In the genomic region with DNA sequence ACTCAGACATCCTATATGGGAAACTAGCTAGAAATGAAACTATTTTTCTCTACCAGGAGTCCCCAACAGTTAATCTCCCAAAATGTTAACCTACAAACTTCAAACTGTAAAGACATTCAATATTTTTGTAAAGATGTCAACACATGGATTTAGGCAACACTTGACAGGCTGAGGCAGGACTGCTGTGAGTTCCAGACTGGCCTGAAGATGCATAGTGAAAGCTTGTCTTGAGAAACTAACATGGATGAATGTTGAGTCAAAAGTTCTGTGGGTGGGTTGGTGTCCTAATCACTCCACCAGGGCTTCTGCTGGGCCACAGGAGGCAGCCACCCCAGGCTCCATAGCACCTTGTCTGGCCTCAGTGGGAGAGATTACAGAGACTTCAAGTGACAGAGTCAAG, we compare ENCODE assay signal across 9 mouse cellular contexts. TPM values are rescaled to one million over a fixed set of nuclear protein-coding genes. Genes with fewer than 3 reads are reported as not detected.
DNase-seq lines count a peak whose midpoint lies in the region; ATAC-seq and TF ChIP-seq lines count a peak whose summit lies in the region.
"Had no signal": no experiment of that assay in that cellular context is flagged by ENCODE, and none has a peak within 500 bp of the region (broad histone marks: within the 10 kb centered on the region; RNA-seq: fewer than 3 reads in every experiment).

No protein-coding gene starts in this region.

- peaks cover 14% of the 10 kb centered on the region for H3K36me3 ChIP-seq in forebrain, embryonic 10.5 days (replicated peaks)
- H3K36me3 ChIP-seq in forebrain, embryonic 11.5 days (ENCODE audit: control insufficient read depth, insufficient read depth, low read length): no peaks in the 10 kb centered on the region
- no peaks in the 10 kb centered on the region for H3K36me3 ChIP-seq in spleen, adult 2 months (ENCODE audit: control insufficient read depth, insufficient read depth, low read length)
- no peaks in the 10 kb centered on the region for H3K36me3 ChIP-seq in intestine, embryonic 16.5 days (ENCODE audit: control insufficient read depth, insufficient read depth, low read length)
- no peaks in the 10 kb centered on the region for H3K36me3 ChIP-seq in neural tube, embryonic 13.5 days

- peaks cover 28% of the 10 kb centered on the region for H3K4me1 ChIP-seq in forebrain, embryonic 10.5 days
- no peaks in the 10 kb centered on the region; the same call in 1 of the 2 replicates for H3K4me1 ChIP-seq in forebrain, embryonic 11.5 days (replicated peaks; ENCODE audit: control insufficient read depth, insufficient read depth, low read length)
- peaks cover 14% of the 10 kb centered on the region for H3K4me1 ChIP-seq in spleen, adult 2 months (ENCODE audit: control insufficient read depth, insufficient read depth, insufficient read length)
- peaks cover 20% of the 10 kb centered on the region for H3K4me1 ChIP-seq in intestine, embryonic 16.5 days (ENCODE audit: control insufficient read depth, insufficient read depth, low read length)
- H3K4me1 ChIP-seq in neural tube, embryonic 13.5 days (replicated peaks): peaks cover 42% of the 10 kb centered on the region
- peaks cover 9% of the 10 kb centered on the region for H3K4me1 ChIP-seq in cerebellum, adult 2 months (ENCODE audit: control insufficient read depth, insufficient read depth, low read length)

- H3K27ac ChIP-seq in forebrain, embryonic 10.5 days: no peak overlapping the region
- H3K27ac ChIP-seq in forebrain, embryonic 11.5 days (ENCODE audit: low read depth, low read length): no peak overlapping the region
- 0 out of 2 replicates have a peak overlapping the region, but pooled peaks have one; percentile 5 for H3K27ac ChIP-seq in spleen, adult 2 months (ENCODE audit: insufficient read depth, low read length)
- H3K27ac ChIP-seq in intestine, embryonic 16.5 days (ENCODE audit: low read length): no peak overlapping the region
- H3K27ac ChIP-seq in neural tube, embryonic 13.5 days (replicated peaks): no peak overlapping the region
- H3K27ac ChIP-seq in cerebellum, adult 2 months (ENCODE audit: insufficient read depth, low read length): no peak overlapping the region

- no peak for TF ChIP-seq POLR2A in spleen, adult 2 months (IDR thresholded peaks at IDR 0.05; ENCODE audit: low read depth, low read length)
- no peak for TF ChIP-seq POLR2A in cerebellum, adult 2 months (IDR thresholded peaks at IDR 0.05; ENCODE audit: borderline replicate concordance, insufficient read depth, low read length)

- no peaks in the 10 kb centered on the region for H3K27me3 ChIP-seq in forebrain, embryonic 10.5 days (ENCODE audit: poor library complexity, severe bottlenecking)
- no peaks in the 10 kb centered on the region for H3K27me3 ChIP-seq in forebrain, embryonic 11.5 days (ENCODE audit: control insufficient read depth, insufficient read depth, low read length)
- no peaks in the 10 kb centered on the region for H3K27me3 ChIP-seq in spleen, adult 2 months (ENCODE audit: control insufficient read depth, insufficient read depth, low read length)
- no peaks in the 10 kb centered on the region for H3K27me3 ChIP-seq in intestine, embryonic 16.5 days (replicated peaks; ENCODE audit: control insufficient read depth, insufficient read depth, low read length)
- no peaks in the 10 kb centered on the region for H3K27me3 ChIP-seq in neural tube, embryonic 13.5 days
- no peaks in the 10 kb centered on the region for H3K27me3 ChIP-seq in cerebellum, adult 2 months (ENCODE audit: control insufficient read depth, insufficient read depth, low read length)

- DNase-seq in forebrain, embryonic 10.5 days (ENCODE audit: extremely low spot score, low spot score): no peak
- no peak for DNase-seq in forebrain, embryonic 11.5 days (ENCODE audit: low spot score)
- no peak for DNase-seq in spleen, adult 2 months (ENCODE audit: low read depth in 1 of 2, low spot score in 2 of 2)
- no peak for DNase-seq in spleen, postnatal 36 days (ENCODE audit: low spot score in 2 of 2)
- DNase-seq in cerebellum, adult 2 months: no peak
- no peak for DNase-seq in frontal cortex, postnatal 36 days (ENCODE audit: low spot score in 2 of 2)
- DNase-seq: kidney, postnatal 14 days had no signal

- no peak overlapping the region for H3K4me2 ChIP-seq in forebrain, embryonic 11.5 days (ENCODE audit: low read depth, low read length, severe bottlenecking)
- peak overlapping the region; percentile 57 for H3K4me2 ChIP-seq in intestine, embryonic 16.5 days (ENCODE audit: low read depth, low read length)
- peak overlapping the region; percentile 83 for H3K4me2 ChIP-seq in neural tube, embryonic 13.5 days

- ATAC-seq in forebrain, embryonic 11.5 days (replicated peaks; ENCODE audit: low FRiP score): no peak
- ATAC-seq in intestine, embryonic 16.5 days: no peak
- ATAC-seq in neural tube, embryonic 13.5 days (ENCODE audit: low read depth): no peak

- TF ChIP-seq CTCF in spleen, adult 2 months (IDR thresholded peaks at IDR 0.05; ENCODE audit: extremely low read depth, insufficient read depth, insufficient read length, insufficient replicate concordance): no peak
- no peak for TF ChIP-seq CTCF in cerebellum, adult 2 months (IDR thresholded peaks at IDR 0.05; ENCODE audit: borderline replicate concordance, insufficient read depth, low read depth, low read length)

- H3K9me3 ChIP-seq in forebrain, embryonic 10.5 days: no peaks in the 10 kb centered on the region
- H3K9me3 ChIP-seq in forebrain, embryonic 11.5 days (ENCODE audit: control insufficient read depth, low read length): no peaks in the 10 kb centered on the region
- H3K9me3 ChIP-seq in intestine, embryonic 16.5 days (ENCODE audit: control insufficient read depth, low read length): no peaks in the 10 kb centered on the region
- no peaks in the 10 kb centered on the region for H3K9me3 ChIP-seq in neural tube, embryonic 13.5 days

- H3K4me3 ChIP-seq in forebrain, embryonic 10.5 days: peak overlapping the region; percentile 94; the same call in 1 of the 2 replicates
- no peak overlapping the region for H3K4me3 ChIP-seq in forebrain, embryonic 11.5 days (ENCODE audit: low read depth, low read length)
- no peak overlapping the region; the same call in 1 of the 2 replicates for H3K4me3 ChIP-seq in spleen, adult 2 months (ENCODE audit: extremely low read depth, insufficient read depth, insufficient read length)
- H3K4me3 ChIP-seq in intestine, embryonic 16.5 days (ENCODE audit: low read length): no peak overlapping the region
- peak overlapping the region; percentile 69; the same call in 1 of the 2 replicates for H3K4me3 ChIP-seq in neural tube, embryonic 13.5 days
- H3K4me3 ChIP-seq in cerebellum, adult 2 months (replicated peaks; ENCODE audit: insufficient read depth, low read depth, low read length): no peak overlapping the region

- no peak overlapping the region for H3K9ac ChIP-seq in forebrain, embryonic 11.5 days (ENCODE audit: low read length)
- H3K9ac ChIP-seq in intestine, embryonic 16.5 days (ENCODE audit: low read depth, low read length): no peak overlapping the region
- H3K9ac ChIP-seq in neural tube, embryonic 13.5 days: no peak overlapping the region

RNA-seq across cellular contexts. Expression of a gene that starts 2.2 kb away (rescaled TPM):
- polyA plus RNA-seq in forebrain, embryonic 10.5 days (2016; fragmentation: Nextera tagmentation; extraction: Ambion mirVana): 21.3 and 23.8 TPM in 2 replicates
- polyA plus RNA-seq in forebrain, embryonic 11.5 days (2014; fragmentation: Nextera tagmentation; extraction: Ambion mirVana): 25.9 and 26.2 TPM in 2 replicates
- polyA plus RNA-seq in spleen, adult 2 months (2012; rRNA removed): 16.1 and 20.3 TPM in 2 replicates
- 10.9 and 11.2 TPM in 2 replicates for polyA plus RNA-seq in intestine, embryonic 16.5 days (2015; fragmentation: Nextera tagmentation; extraction: Ambion mirVana)
- polyA plus RNA-seq in neural tube, embryonic 13.5 days (2015; fragmentation: Nextera tagmentation; extraction: Ambion mirVana): 20.1 and 21.1 TPM in 2 replicates
- polyA plus RNA-seq in cerebellum, adult 2 months (2012; rRNA removed): 14.5 and 15.3 TPM in 2 replicates

RNA-seq across cellular contexts. Expression of a gene that starts 8.9 kb away (rescaled TPM):
- not detected in 2 replicates for polyA plus RNA-seq in forebrain, embryonic 10.5 days (2016; fragmentation: Nextera tagmentation; extraction: Ambion mirVana)
- polyA plus RNA-seq in forebrain, embryonic 11.5 days (2014; fragmentation: Nextera tagmentation; extraction: Ambion mirVana): not detected in 2 replicates
- not detected in 2 replicates for polyA plus RNA-seq in spleen, adult 2 months (2012; rRNA removed)
- polyA plus RNA-seq in intestine, embryonic 16.5 days (2015; fragmentation: Nextera tagmentation; extraction: Ambion mirVana): not detected in 2 replicates
- polyA plus RNA-seq in neural tube, embryonic 13.5 days (2015; fragmentation: Nextera tagmentation; extraction: Ambion mirVana): not detected in 2 replicates
- 3.7 and 7.0 TPM in 2 replicates for polyA plus RNA-seq in cerebellum, adult 2 months (2012; rRNA removed)

RNA-seq across cellular contexts. Expression of a gene that starts 19.7 kb away (rescaled TPM):
- polyA plus RNA-seq in forebrain, embryonic 10.5 days (2016; fragmentation: Nextera tagmentation; extraction: Ambion mirVana): 0.06 TPM in 1 of 2 replicates, not detected in the other
- polyA plus RNA-seq in forebrain, embryonic 11.5 days (2014; fragmentation: Nextera tagmentation; extraction: Ambion mirVana): 0.16 TPM in 2 replicates
- 0.07 and 0.08 TPM in 2 replicates for polyA plus RNA-seq in spleen, adult 2 months (2012; rRNA removed)
- polyA plus RNA-seq in intestine, embryonic 16.5 days (2015; fragmentation: Nextera tagmentation; extraction: Ambion mirVana): 22.2 and 28.5 TPM in 2 replicates
- polyA plus RNA-seq in neural tube, embryonic 13.5 days (2015; fragmentation: Nextera tagmentation; extraction: Ambion mirVana): 0.33 and 0.48 TPM in 2 replicates
- polyA plus RNA-seq in cerebellum, adult 2 months (2012; rRNA removed): 0.08 and 0.19 TPM in 2 replicates

RNA-seq across cellular contexts. Expression of a gene that starts 36.8 kb away (rescaled TPM):
- 2.8 and 2.9 TPM in 2 replicates for polyA plus RNA-seq in forebrain, embryonic 10.5 days (2016; fragmentation: Nextera tagmentation; extraction: Ambion mirVana)
- 3.2 and 3.6 TPM in 2 replicates for polyA plus RNA-seq in forebrain, embryonic 11.5 days (2014; fragmentation: Nextera tagmentation; extraction: Ambion mirVana)
- polyA plus RNA-seq in spleen, adult 2 months (2012; rRNA removed): 8.4 and 10.7 TPM in 2 replicates
- 5.4 and 5.5 TPM in 2 replicates for polyA plus RNA-seq in intestine, embryonic 16.5 days (2015; fragmentation: Nextera tagmentation; extraction: Ambion mirVana)
- 4.5 and 4.7 TPM in 2 replicates for polyA plus RNA-seq in neural tube, embryonic 13.5 days (2015; fragmentation: Nextera tagmentation; extraction: Ambion mirVana)
- 7.9 and 9.9 TPM in 2 replicates for polyA plus RNA-seq in cerebellum, adult 2 months (2012; rRNA removed)

RNA-seq across cellular contexts. Expression of a gene that starts 56.8 kb away (rescaled TPM):
- polyA plus RNA-seq in forebrain, embryonic 10.5 days (2016; fragmentation: Nextera tagmentation; extraction: Ambion mirVana): 5.3 and 7.2 TPM in 2 replicates
- polyA plus RNA-seq in forebrain, embryonic 11.5 days (2014; fragmentation: Nextera tagmentation; extraction: Ambion mirVana): 6.7 and 9.6 TPM in 2 replicates
- polyA plus RNA-seq in spleen, adult 2 months (2012; rRNA removed): 12.3 and 22.3 TPM in 2 replicates
- polyA plus RNA-seq in intestine, embryonic 16.5 days (2015; fragmentation: Nextera tagmentation; extraction: Ambion mirVana): 2.6 and 3.0 TPM in 2 replicates
- polyA plus RNA-seq in neural tube, embryonic 13.5 days (2015; fragmentation: Nextera tagmentation; extraction: Ambion mirVana): 21.1 and 22.5 TPM in 2 replicates
- polyA plus RNA-seq in cerebellum, adult 2 months (2012; rRNA removed): 105 and 120 TPM in 2 replicates

Comparison
In these comparisons a context has a peak if more than half of its experiments do, and no peak if none do; other contexts are left out.
1. H3K4me3 ChIP-seq: peak in forebrain, embryonic 10.5 days (single experiment) and neural tube, embryonic 13.5 days (single experiment); none in forebrain, embryonic 11.5 days (single experiment), spleen, adult 2 months (single experiment), intestine, embryonic 16.5 days (single experiment) and cerebellum, adult 2 months (single experiment).
2. RNA of a gene that starts 19.7 kb away (polyA plus RNA-seq): 22.2 to 28.5 TPM in intestine, embryonic 16.5 days; 0.33 to 0.48 TPM in neural tube, embryonic 13.5 days, 0.16 TPM in forebrain, embryonic 11.5 days, 0.08 to 0.19 TPM in cerebellum, adult 2 months, 0.07 to 0.08 TPM in spleen, adult 2 months and 0.06 TPM in forebrain, embryonic 10.5 days; every median in the first group is over 10 times any median in the second.